Comparison of ENCODE assay signal across 14 mouse cellular contexts in genomic region chr1:126317874-126318607, GRCm38 (mm10).
A peak's percentile ranks its signal among the peaks of the same experiment; 100 is the strongest.
DNase-seq lines count a peak whose midpoint lies in the region; ATAC-seq lines count a peak whose summit lies in the region.
"Had no signal": no experiment of that assay in that cellular context is flagged by ENCODE, and none has a peak within 500 bp of the region (broad histone marks: within the 10 kb centered on the region; RNA-seq: fewer than 3 reads in every experiment).

No protein-coding gene starts in this region.

- peak overlapping the region; percentile 64 for H3K27ac ChIP-seq in hindbrain, embryonic 10.5 days
- no peak overlapping the region for H3K27ac ChIP-seq in hindbrain, embryonic 12.5 days
- peak overlapping the region; percentile 38; the same call in 1 of the 2 replicates for H3K27ac ChIP-seq in liver, embryonic 16.5 days (ENCODE audit: low read length)
- H3K27ac ChIP-seq: gastrocnemius, adult 2 months; heart, embryonic 15.5 days had no signal

- H3K4me1 ChIP-seq in hindbrain, embryonic 10.5 days (replicated peaks) = peaks cover 7% of the 10 kb centered on the region
- no peaks in the 10 kb centered on the region for H3K4me1 ChIP-seq in hindbrain, embryonic 12.5 days
- no peaks in the 10 kb centered on the region; the same call in none of the 2 replicates for H3K4me1 ChIP-seq in liver, embryonic 16.5 days (ENCODE audit: control insufficient read depth, low read depth, low read length)
- H3K4me1 ChIP-seq: heart, embryonic 15.5 days had no signal

- no peak overlapping the region for H3K9ac ChIP-seq in hindbrain, embryonic 12.5 days
- H3K9ac ChIP-seq in liver, embryonic 16.5 days (ENCODE audit: low read depth, low read length) = no peak overlapping the region
- H3K9ac ChIP-seq: heart, embryonic 15.5 days had no signal

- no peak for ATAC-seq in hindbrain, embryonic 12.5 days (ENCODE audit: low FRiP score)
- peak; percentile 88 for ATAC-seq in liver, embryonic 16.5 days (ENCODE audit: low read depth)

- no peaks in the 10 kb centered on the region for H3K27me3 ChIP-seq in hindbrain, embryonic 10.5 days (ENCODE audit: insufficient read depth, poor library complexity, severe bottlenecking)
- H3K27me3 ChIP-seq in hindbrain, embryonic 12.5 days = no peaks in the 10 kb centered on the region
- H3K27me3 ChIP-seq in liver, embryonic 16.5 days (ENCODE audit: control insufficient read depth, insufficient read depth, low read depth, low read length) = no peaks in the 10 kb centered on the region
- H3K27me3 ChIP-seq: heart, embryonic 15.5 days had no signal

- H3K4me2 ChIP-seq in hindbrain, embryonic 12.5 days (replicated peaks) = no peak overlapping the region
- peak overlapping the region; percentile 26; the same call in 1 of the 2 replicates for H3K4me2 ChIP-seq in liver, embryonic 16.5 days (ENCODE audit: low read depth, low read length)
- H3K4me2 ChIP-seq: heart, embryonic 15.5 days had no signal

- intact Hi-C loops in left cerebral cortex, postnatal 4 days (cut with DNase I) = no loop called here

- no peaks in the 10 kb centered on the region for H3K9me3 ChIP-seq in hindbrain, embryonic 10.5 days
- no peaks in the 10 kb centered on the region for H3K9me3 ChIP-seq in hindbrain, embryonic 12.5 days (replicated peaks)
- no peaks in the 10 kb centered on the region for H3K9me3 ChIP-seq in liver, embryonic 16.5 days (replicated peaks; ENCODE audit: control insufficient read depth, low read length)
- H3K9me3 ChIP-seq: heart, embryonic 15.5 days had no signal

- 70% methylated on average over 11 of the region's 11 CpGs for WGBS in hindbrain, embryonic 10.5 days
- WGBS in hindbrain, embryonic 12.5 days = 63% methylated on average over 11 of the region's 11 CpGs
- WGBS in liver, embryonic 16.5 days (ENCODE audit: insufficient replicate concordance) = 30% methylated on average over 11 of the region's 11 CpGs

- no peak overlapping the region for H3K4me3 ChIP-seq in hindbrain, embryonic 10.5 days
- no peak overlapping the region for H3K4me3 ChIP-seq in hindbrain, embryonic 12.5 days
- no peak overlapping the region for H3K4me3 ChIP-seq in liver, embryonic 16.5 days (ENCODE audit: low read depth, low read length)
- H3K4me3 ChIP-seq: gastrocnemius, adult 2 months; heart, embryonic 15.5 days; myocyte had no signal

- H3K36me3 ChIP-seq in hindbrain, embryonic 10.5 days = no peaks in the 10 kb centered on the region
- no peaks in the 10 kb centered on the region for H3K36me3 ChIP-seq in hindbrain, embryonic 12.5 days
- H3K36me3 ChIP-seq in liver, embryonic 16.5 days (ENCODE audit: control insufficient read depth, insufficient read depth) = no peaks in the 10 kb centered on the region
- H3K36me3 ChIP-seq: heart, embryonic 15.5 days had no signal

- DNase-seq in hindbrain, embryonic 10.5 days (ENCODE audit: low spot score) = no peak
- peak; percentile 99 for DNase-seq in MEL-GATA-1-ER (ENCODE audit: extremely low read depth, low read depth)
- DNase-seq in c-Kit-positive CD71-positive TER-119-negative erythroid progenitor cells, embryonic 14.5 days (ENCODE audit: low read depth) = peak; percentile 83
- no peak for DNase-seq in left cerebral cortex, postnatal 4 days
- DNase-seq in right cerebral cortex, postnatal 4 days = no peak
- DNase-seq in ovary, postnatal 36 days (ENCODE audit: low spot score) = no peak
- DNase-seq: cerebellum, postnatal 10 days; gastrocnemius, adult 2 months; kidney, postnatal 36 days; thymus, adult 2 months had no signal

Comparison
In these comparisons a context has a peak if more than half of its experiments do, and no peak if none do; other contexts are left out.
1. DNase-seq: peak in MEL-GATA-1-ER (single experiment) and c-Kit-positive CD71-positive TER-119-negative erythroid progenitor cells, embryonic 14.5 days (single experiment); none in hindbrain, embryonic 10.5 days (single experiment), left cerebral cortex, postnatal 4 days (single experiment), right cerebral cortex, postnatal 4 days (single experiment) and ovary, postnatal 36 days (single experiment).